Mouse (Mus musculus) CH12.LX (cell line): Measurements from ENCODE around the gene Ptgs2.

Source experiments
- CHD2 ChIP-seq: IDR thresholded peaks from 2 replicates; pipeline ENCODE4 v1.6.1; 2011; ENCODE audit warnings: low read length, improper control_type of control experiment
- EP300 ChIP-seq: IDR thresholded peaks from 2 replicates; pipeline ENCODE4 v1.6.1; 2011; ENCODE audit warnings: low read length, improper control_type of control experiment
- PAX5 ChIP-seq: IDR thresholded peaks from 2 replicates; pipeline ENCODE4 v1.6.1; 2012; ENCODE audit warnings: low read length, inconsistent platforms, mixed read lengths
- POLR2A ChIP-seq: IDR thresholded peaks from 2 replicates; pipeline ENCODE4 v1.6.1; 2011; ENCODE audit warnings: low read depth, mild to moderate bottlenecking, improper control_type of control experiment, low read length
- RCOR1 ChIP-seq: conservative IDR thresholded peaks from 2 replicates; pipeline ENCODE4 v1.6.1; 2012; ENCODE audit warnings: low read depth, mild to moderate bottlenecking, inconsistent platforms, low read length, improper control_type of control experiment
- TCF12 ChIP-seq: IDR thresholded peaks from 2 replicates; pipeline ENCODE4 v1.6.1; 2014; ENCODE audit warnings: low read depth, mild to moderate bottlenecking, inconsistent platforms, low read length, improper control_type of control experiment
- USF1 ChIP-seq: IDR thresholded peaks from 2 replicates; pipeline ENCODE4 v1.6.1; 2014; ENCODE audit warnings: low read depth, mild to moderate bottlenecking, inconsistent platforms, low read length, improper control_type of control experiment
- ZC3H11A ChIP-seq: IDR thresholded peaks from 2 replicates; pipeline ENCODE4 v1.6.1; 2012; ENCODE audit warnings: low read depth, mild to moderate bottlenecking, inconsistent platforms, low read length, improper control_type of control experiment
- ZNF384 ChIP-seq: IDR thresholded peaks from 2 replicates; pipeline ENCODE4 v1.6.1; 2012; ENCODE audit warnings: low read depth, low read length, improper control_type of control experiment, inconsistent platforms

- TF ChIP-seq TCF12: no peak
- no peak for TF ChIP-seq CHD2
- TF ChIP-seq POLR2A: no peak
- no peak for TF ChIP-seq EP300
- no peak for TF ChIP-seq USF1
- TF ChIP-seq ZNF384: no peak
- TF ChIP-seq ZC3H11A: no peak
- TF ChIP-seq PAX5: no peak
- no peak for TF ChIP-seq RCOR1
These were observed 18.5 kb downstream of the Ptgs2 start for GRCm38 (mm10) chr1:150118352-150118751.
